Mouse (Mus musculus) C2C12 (cell line): Measurements from ENCODE around the gene Cd37.

Experiments used
- CTCF ChIP-seq: IDR thresholded peaks from one replicate; pipeline ENCODE4 v1.5.1; 2011; ENCODE audit not compliant: control insufficient read depth, insufficient read depth, insufficient read length
- FOSL1 ChIP-seq: IDR thresholded peaks from one replicate; pipeline ENCODE4 v1.8.0; 2011; ENCODE audit warnings: mild to moderate bottlenecking, low read length; ENCODE audit not compliant: poor library complexity, insufficient read depth, severe bottlenecking

GRCm38 (mm10) chr7:45259281-45259680, 20.4 kb upstream of the Cd37 start:
- no peak for TF ChIP-seq CTCF
- no peak for TF ChIP-seq FOSL1
